Mouse (Mus musculus): ENCODE results near the gene Nudt21.

Nudt21 gene

DNA sequence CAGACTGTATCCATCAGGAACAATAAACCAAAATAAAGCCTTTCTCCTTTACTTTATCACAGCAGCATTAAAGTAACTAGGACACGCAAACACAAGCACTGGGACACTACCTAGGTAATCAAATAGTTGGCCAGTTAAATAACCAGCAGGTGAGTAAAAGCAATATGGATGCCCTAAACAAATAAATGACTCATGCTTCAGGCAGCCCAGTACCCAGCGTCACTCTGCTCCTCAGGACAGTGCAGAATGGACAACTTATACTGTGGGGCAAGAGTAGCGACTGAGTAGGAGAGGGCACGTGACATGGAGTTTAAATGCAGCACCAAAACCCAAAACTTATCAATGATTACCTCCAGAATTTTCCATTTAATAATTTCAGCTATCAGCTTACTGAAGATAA is 47.1 kb downstream of the Nudt21 start:
- no peak for DNase-seq

GRCm38 (mm10) chr8:93984731-93985130 is 52.1 kb downstream of the Nudt21 start:
- DNase-seq = no peak

DNA sequence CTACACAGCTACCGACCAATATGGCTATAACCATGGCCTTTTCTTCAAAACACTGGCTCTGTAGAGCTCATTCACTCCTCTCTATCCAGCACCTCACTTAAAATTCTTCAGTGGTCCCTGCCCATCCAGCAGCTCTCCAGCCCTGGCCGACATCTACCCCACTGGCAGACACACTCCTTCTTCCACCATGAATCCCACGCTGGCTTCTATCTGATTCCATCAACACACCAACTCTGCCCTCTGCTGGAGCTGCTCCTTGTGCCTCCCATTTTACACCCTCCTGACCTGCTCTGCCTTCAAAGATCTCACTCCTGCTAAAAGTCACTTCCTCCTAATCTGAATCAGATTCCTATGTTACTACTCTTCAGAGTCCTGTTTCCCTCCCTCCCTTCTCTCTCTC is 53.0 kb downstream of the Nudt21 start:
- DNase-seq = no peak

DNA sequence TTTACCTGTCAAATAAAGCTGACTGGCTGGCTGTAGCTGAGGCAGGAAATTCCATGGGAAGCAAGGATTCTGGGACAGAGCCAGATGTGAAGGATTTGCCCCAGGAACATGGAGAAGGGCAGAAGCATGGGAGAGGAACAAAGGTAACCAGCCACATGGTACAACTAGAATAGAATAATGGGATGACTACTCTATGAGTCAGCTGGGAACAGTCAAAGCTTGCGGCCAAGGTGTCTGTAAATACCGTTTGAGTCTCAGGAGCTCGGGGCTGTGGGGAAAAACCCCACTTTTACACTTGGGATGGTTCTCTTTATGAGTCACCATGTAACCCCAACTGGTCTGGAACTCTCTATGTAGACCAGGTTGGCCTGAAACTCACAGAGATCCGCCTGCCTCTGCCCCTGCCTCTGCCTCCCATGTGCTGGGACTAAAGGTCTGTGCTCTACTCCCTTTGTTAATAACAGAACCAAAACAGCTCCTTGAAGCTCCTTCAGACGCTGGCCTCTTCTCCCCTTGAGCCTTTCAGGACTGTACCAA is 55.1 kb downstream of the Nudt21 start:
- no peak for DNase-seq

DNA sequence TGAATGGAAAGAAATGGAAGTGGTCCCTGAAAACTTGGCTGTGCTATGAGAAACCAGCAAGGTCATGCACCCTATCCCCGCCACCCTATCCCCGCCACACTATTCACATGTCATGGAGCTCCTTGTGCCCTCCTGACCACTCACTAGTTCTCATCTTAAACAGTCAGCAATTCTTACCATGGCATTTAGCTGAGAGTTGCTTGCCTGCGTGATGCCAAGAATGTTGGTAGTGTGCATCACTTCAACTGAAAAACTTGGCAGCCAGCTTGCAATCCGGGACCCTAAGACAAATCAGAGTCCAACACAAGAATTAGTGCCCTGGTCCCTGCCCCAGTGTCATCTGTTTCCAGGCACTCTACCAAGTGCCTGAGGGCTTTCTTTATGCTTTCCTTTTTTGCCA is 56.7 kb downstream of the Nudt21 start:
- no peak for DNase-seq

DNA sequence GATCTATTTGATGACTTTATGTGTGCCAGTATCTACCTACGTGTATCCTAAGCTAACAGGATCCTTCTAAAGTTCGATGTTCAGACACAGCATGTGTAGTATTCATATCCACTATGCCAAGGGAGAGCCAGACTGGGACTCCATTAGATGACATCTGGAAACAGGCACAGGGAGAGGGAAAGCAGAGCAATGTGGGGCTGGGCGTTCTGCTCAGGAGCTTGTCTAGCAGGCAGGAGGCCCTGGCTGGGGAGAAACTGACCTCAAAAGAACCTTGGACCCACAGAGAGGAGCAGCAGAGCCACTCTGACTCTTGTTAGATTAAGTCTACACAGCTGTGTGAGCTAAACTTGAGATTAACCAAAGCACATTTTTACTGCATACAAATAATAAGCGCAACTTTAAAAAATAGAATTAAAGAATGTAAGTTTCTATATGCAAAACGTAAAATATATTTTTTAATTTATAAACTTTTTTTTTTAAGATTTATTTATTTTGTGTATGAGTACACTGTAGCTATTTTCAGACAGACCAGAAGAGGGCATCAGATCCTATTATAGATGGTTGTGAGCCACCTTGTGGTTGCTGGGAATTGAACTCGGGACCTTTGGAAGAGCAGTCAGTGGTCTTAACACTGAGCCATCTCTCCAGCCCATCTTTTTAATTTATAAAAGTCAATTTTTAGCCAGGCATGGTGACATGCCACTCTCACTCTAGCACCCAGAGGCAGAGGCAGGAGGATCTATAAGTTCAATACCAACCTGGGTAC is 60.2 kb downstream of the Nudt21 start:
- no peak for DNase-seq

DNA sequence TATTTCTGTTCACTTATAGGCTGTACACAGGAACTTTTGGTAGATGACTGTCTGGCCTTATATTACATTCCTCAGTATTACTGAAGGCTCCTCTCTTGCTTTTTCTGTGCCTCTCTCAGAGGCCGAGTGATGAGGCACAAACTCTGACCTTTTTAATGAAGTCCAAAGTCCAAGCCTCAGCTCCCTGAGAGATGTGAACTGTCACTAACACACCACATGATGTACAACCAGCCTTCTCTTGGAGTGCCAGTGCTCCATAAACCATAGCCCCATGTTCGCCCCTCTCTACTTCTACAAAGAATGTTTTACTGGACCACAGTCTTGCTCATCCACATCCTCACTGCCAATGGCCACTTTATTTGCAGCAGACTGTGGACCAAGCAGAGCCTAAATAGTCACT is 61.5 kb downstream of the Nudt21 start:
- no peak for DNase-seq

GRCm38 (mm10) chr8:93974602-93975186 is 62.1 kb downstream of the Nudt21 start:
- no peak for DNase-seq

DNA sequence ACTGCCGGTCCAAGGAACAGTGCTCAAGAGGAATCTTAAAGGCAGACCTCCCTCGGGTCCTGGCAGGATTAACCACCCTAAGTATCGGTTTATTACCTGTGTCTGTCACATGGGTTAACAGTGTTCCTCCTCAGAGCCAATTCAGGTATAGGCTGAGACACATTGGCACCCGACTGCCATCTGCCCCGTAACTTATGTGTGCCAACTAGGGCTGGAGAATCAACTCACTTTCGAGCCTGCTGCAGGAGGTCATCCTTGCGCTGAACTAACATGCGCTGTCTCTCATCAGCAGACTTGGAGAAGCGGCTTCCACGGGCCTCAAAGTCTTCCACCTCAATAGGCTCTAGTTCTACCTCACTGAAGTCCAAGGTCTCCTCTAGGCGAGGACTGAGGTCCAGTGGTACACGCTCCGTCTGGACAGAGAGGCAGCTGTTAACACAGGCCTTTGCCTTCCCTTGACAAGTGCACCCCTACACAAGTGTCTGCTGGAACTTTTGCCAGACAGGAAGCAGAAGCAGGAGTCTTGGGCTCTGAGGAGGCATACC is 62.9 kb downstream of the Nudt21 start:
- DNase-seq = peak; percentile 40

GRCm38 (mm10) chr8:93972971-93973734 is 63.7 kb downstream of the Nudt21 start:
- no peak for DNase-seq

DNA sequence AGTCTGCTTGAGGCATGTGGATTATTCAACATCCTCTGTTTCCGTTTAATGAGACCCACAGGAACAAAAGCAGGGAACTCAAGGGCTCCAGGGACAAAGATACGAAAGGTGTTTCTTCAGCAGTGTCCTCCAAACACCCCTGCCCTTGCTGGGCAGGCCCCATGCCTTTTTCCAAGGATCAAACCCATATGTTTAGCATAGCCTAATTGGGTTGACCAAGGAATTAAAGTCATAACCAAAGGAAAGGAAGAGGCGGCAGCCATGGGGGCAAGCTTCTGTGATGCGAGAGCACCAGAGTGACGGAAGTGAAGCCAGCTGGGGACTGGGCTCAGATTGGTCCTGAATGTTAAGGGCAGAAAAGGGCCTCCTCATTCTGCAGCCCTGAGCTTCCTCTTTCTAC is 64.6 kb downstream of the Nudt21 start:
- DNase-seq = no peak

GRCm38 (mm10) chr8:93971451-93971850 is 65.4 kb downstream of the Nudt21 start:
- DNase-seq = no peak

GRCm38 (mm10) chr8:93969626-93970340 is 67.0 kb downstream of the Nudt21 start:
- DNase-seq = no peak

DNA sequence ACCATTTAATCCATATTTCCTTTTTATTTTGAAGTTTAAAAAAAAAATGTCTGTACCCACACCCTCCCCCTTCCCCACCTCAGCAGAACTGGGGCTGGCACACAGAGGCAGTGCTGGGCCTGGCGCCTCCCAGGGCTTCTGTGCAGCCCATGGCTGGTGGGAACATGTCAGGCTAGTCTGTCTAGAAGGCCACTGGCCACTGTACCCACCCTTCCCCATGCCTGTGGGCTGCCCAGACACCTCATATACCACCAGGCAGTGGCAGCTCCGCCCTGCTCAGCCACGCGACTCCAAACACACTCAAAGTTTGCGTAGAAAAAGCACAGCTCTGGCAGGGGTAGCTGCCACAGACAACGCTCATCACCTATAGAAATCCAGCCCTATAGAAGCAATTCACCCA is 68.5 kb downstream of the Nudt21 start:
- no peak for DNase-seq

All from cerebellum, adult 11-12 months (tissue).